Mouse (Mus musculus) liver, embryonic 14.5 days (tissue): ENCODE data around the gene Plcb4. TPM values are rescaled to one million over a fixed set of nuclear protein-coding genes. Genes with fewer than 3 reads are reported as not detected.

Source experiments
- ATAC-seq: fragments of 200-750 bp; cut with Nextera tagmentation; 2 replicates; pipeline ENCODE4 v1.8.0; 2017; ENCODE audit warnings: moderate number of reproducible peaks, mild to moderate bottlenecking, moderate library complexity; ENCODE audit not compliant: insufficient read depth
- DNase-seq, 3 experiments: peaks; one replicate each; pipeline ENCODE4 v3.0.0-alpha.2; 2012 to 2013; ENCODE audit warnings: low read depth in 3 of 3, low spot score in 3 of 3
- H3K27ac ChIP-seq: fragments of 300-500 bp; sonication (generic); 2 replicates; pipeline ENCODE4 v1.5.1; 2014; ENCODE audit warnings: moderate library complexity, mild to moderate bottlenecking, control low read depth, inconsistent platforms
- H3K27me3 ChIP-seq: fragments of 300-500 bp; sonication (generic); 2 replicates; pipeline ENCODE4 v1.6.1; 2014; ENCODE audit warnings: mild to moderate bottlenecking, low read length, moderate library complexity; ENCODE audit not compliant: control insufficient read depth, insufficient read depth
- H3K36me3 ChIP-seq: fragments of 300-500 bp; sonication (generic); replicated peaks from 2 replicates; pipeline ENCODE4 v1.6.1; 2014; ENCODE audit warnings: low read depth; ENCODE audit not compliant: control insufficient read depth, insufficient read depth
- H3K4me1 ChIP-seq, 2 experiments: fragments of 200-500 bp in 1 of 2; fragments of 300-500 bp in 1 of 2; sonication (generic) in 1 of 2; replicated peaks; 2 replicates each; pipeline ENCODE4 v1.6.1; 2012 to 2014; ENCODE audit warnings: antibody characterized with exemption in 1 of 2, inconsistent platforms in 1 of 2, low read length in 1 of 2; ENCODE audit not compliant: control insufficient read depth in 2 of 2, insufficient read depth in 2 of 2
- H3K4me2 ChIP-seq: fragments of 300-500 bp; sonication (generic); 2 replicates; pipeline ENCODE4 v1.6.1; 2014; ENCODE audit warnings: low read depth, mild to moderate bottlenecking, control low read depth, moderate library complexity
- H3K4me3 ChIP-seq, 2 experiments: fragments of 200-500 bp in 1 of 2; fragments of 300-500 bp in 1 of 2; sonication (generic) in 1 of 2; 2 replicates each; pipeline ENCODE4 v1.5.1; 2012 to 2014; ENCODE audit warnings: low read depth in 2 of 2, low read length in 2 of 2, mild to moderate bottlenecking in 2 of 2, control low read depth in 1 of 2, inconsistent platforms in 1 of 2, moderate library complexity in 1 of 2; ENCODE audit not compliant: insufficient read depth in 1 of 2
- H3K9ac ChIP-seq: fragments of 300-500 bp; sonication (generic); replicated peaks from 2 replicates; pipeline ENCODE4 v1.6.1; 2014; ENCODE audit warnings: mild to moderate bottlenecking, control low read depth, moderate library complexity
- H3K9me3 ChIP-seq: fragments of 300-500 bp; sonication (generic); 2 replicates; pipeline ENCODE4 v1.6.1; 2016; ENCODE audit warnings: low read length, mixed read lengths; ENCODE audit not compliant: control insufficient read depth
- CTCF ChIP-seq: IDR thresholded peaks from 2 replicates; pipeline ENCODE4 v1.5.1; 2016; ENCODE audit warnings: antibody characterized with exemption, low read depth, control low read depth
- EP300 ChIP-seq: IDR thresholded peaks from 2 replicates; pipeline ENCODE4 v1.6.1; 2016; ENCODE audit warnings: antibody characterized with exemption, low read depth
- WGBS: fragments of 180-500 bp; shearing (Covaris S2); extraction: QIAGEN DNeasy Blood & Tissue Kit; methylation state at CpG from one replicate; pipeline ENCODE4 v1.1.7; 2014; ENCODE audit not compliant: insufficient replicate concordance; 5-methylcytosine and 5-hydroxymethylcytosine counted together
- polyA plus RNA-seq, 2 experiments: library from polyadenylated mRNA; depleted of rRNA in 1 of 2; stranded (reverse) in 1 of 2; unstranded in 1 of 2; fragments of >200 nt; fragmentation: Nextera tagmentation in 1 of 2; extraction: Ambion mirVana in 1 of 2; gene quantifications; 2 replicates each; pipeline versions ENCODE4 v1.2.1 to v1.2.3; 2012 to 2014

Gene Plcb4
- polyA plus RNA-seq, 2 experiments = 1.9 to 2.3 TPM

DNA sequence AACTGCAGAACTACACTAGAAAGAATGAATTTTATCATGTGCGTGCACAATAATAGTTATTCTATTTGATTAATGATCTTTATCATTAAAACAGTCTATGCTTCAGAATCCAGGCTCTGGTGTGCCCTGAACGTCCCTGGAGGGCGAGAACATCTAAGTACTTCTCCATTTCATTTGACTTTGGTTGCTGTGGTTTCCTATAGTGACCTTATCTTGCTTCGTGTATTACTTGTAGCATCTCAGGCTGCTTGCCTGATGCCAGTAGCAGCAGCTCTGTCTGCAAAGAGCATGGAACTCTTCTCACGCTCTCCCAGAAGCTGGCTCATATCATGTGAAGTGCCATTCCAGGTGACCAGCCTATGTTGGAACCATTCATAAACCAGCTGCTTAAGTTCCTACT, 137.9 kb downstream of the Plcb4 start:
- WGBS = 19% methylated on average over 5 of the region's 5 CpGs
- Histone ChIP-seq H3K4me2 (no peak overlapping the region), H3K9me3 (no peaks in the 10 kb centered on the region), H3K4me1 (peaks cover 0 to 4% of the 10 kb centered on the region in 2 experiments; a peak in 1 of 4 replicates), H3K27ac (no peak overlapping the region), H3K4me3 (no peak overlapping the region), H3K36me3 (no peaks in the 10 kb centered on the region), H3K9ac (no peak overlapping the region), H3K27me3 (no peaks in the 10 kb centered on the region)
- TF ChIP-seq CTCF (no peak), EP300 (no peak)
- no peak for DNase-seq
- ATAC-seq = no peak

DNA sequence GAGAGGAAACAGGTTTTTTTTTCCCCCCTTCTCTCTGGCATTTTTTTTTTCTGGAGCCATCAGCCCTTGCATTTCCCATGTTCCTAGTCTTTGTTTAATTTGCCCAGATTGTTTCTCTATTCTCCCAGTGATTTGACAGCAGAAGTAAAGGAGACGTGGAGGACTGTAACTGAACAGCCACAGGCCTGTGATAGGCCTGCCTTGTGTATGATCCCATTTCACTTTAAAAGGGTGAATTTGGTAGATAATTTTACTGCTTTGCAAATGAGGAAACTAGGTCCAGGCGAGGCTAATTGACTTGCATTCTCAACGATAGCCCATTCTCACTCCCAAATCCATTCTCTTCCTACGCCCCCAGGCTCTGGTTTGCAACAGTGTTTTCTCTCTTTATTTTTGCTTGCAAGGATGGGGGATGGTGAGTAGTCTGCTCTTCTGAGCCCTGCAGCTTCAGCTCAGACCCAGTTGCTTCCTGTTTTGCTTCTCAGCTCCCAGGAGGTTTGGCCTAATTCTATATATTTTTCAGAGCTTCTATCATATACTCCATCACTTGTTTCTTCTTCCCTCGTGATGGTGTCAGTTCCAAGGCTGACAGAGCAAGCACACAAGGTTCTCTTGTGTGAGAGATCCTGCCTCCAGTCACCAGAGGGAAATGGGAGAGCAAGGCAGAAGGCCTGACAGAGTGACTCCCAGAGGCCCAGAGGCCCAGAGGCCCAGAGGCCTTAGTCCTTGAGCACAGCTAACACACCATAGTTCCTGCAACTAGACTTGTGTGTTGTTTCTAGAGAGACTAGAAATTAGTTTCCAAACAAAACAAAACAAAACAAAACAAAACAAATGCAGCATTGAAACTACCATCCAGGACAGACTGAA, 139.1 kb downstream of the Plcb4 start:
- Histone ChIP-seq H3K4me2 (no peak overlapping the region), H3K36me3 (no peaks in the 10 kb centered on the region), H3K27me3 (no peaks in the 10 kb centered on the region), H3K4me1 (peaks cover 0 to 4% of the 10 kb centered on the region in 2 experiments; a peak in 1 of 4 replicates), H3K27ac (no peak overlapping the region), H3K9me3 (no peaks in the 10 kb centered on the region), H3K4me3 (no peak overlapping the region), H3K9ac (no peak overlapping the region)
- TF ChIP-seq EP300 = no peak
- no peak for TF ChIP-seq CTCF
- ATAC-seq (no peak), DNase-seq (no peak)
- 37% methylated on average over 5 of the region's 5 CpGs for WGBS

GRCm38 (mm10) chr2:135799149-135799770, 140.4 kb downstream of the Plcb4 start:
- H3K36me3 ChIP-seq = no peaks in the 10 kb centered on the region
- no peak overlapping the region for H3K4me2 ChIP-seq
- H3K9ac ChIP-seq = no peak overlapping the region
- ATAC-seq = no peak
- DNase-seq = no peak
- H3K9me3 ChIP-seq = no peaks in the 10 kb centered on the region
- 50% methylated on average over 10 of the region's 10 CpGs for WGBS
- H3K27ac ChIP-seq = no peak overlapping the region
- H3K27me3 ChIP-seq = no peaks in the 10 kb centered on the region
- no peak overlapping the region for H3K4me3 ChIP-seq
- H3K4me1 ChIP-seq = peaks cover 0 to 4% of the 10 kb centered on the region in 2 experiments; a peak in 1 of 4 replicates
- no peak for TF ChIP-seq EP300
- TF ChIP-seq CTCF = no peak

GRCm38 (mm10) chr2:135800385-135800784, 141.6 kb downstream of the Plcb4 start:
- H3K4me1 ChIP-seq = peaks cover 0 to 4% of the 10 kb centered on the region in 2 experiments; a peak in 1 of 4 replicates
- 81% methylated on average over 6 of the region's 6 CpGs for WGBS
- no peak overlapping the region for H3K4me2 ChIP-seq
- no peak for ATAC-seq
- no peak for DNase-seq
- no peak overlapping the region for H3K9ac ChIP-seq
- TF ChIP-seq EP300 = no peak
- TF ChIP-seq CTCF = no peak
- H3K27ac ChIP-seq = no peak overlapping the region
- no peaks in the 10 kb centered on the region for H3K9me3 ChIP-seq
- no peaks in the 10 kb centered on the region for H3K36me3 ChIP-seq
- no peak overlapping the region for H3K4me3 ChIP-seq
- H3K27me3 ChIP-seq = no peaks in the 10 kb centered on the region

GRCm38 (mm10) chr2:135802878-135803450, 144.2 kb downstream of the Plcb4 start:
- Histone ChIP-seq H3K4me2 (no peak overlapping the region), H3K27me3 (no peaks in the 10 kb centered on the region), H3K9ac (no peak overlapping the region), H3K9me3 (no peaks in the 10 kb centered on the region), H3K4me3 (no peak overlapping the region), H3K36me3 (no peaks in the 10 kb centered on the region), H3K4me1 (peaks cover 0 to 2% of the 10 kb centered on the region in 2 experiments; a peak in 1 of 4 replicates), H3K27ac (no peak overlapping the region)
- TF ChIP-seq EP300 = no peak
- no peak for TF ChIP-seq CTCF
- DNase-seq (no peak), ATAC-seq (no peak)
- WGBS = 79% methylated on average over 9 of the region's 9 CpGs
